Comparison of ENCODE assay signal across 24 mouse cellular contexts in genomic region chr7:117269263-117269897, GRCm38 (mm10).
DNase-seq lines count a peak whose midpoint lies in the region; ATAC-seq and TF ChIP-seq lines count a peak whose summit lies in the region.
"Had no signal": no experiment of that assay in that cellular context is flagged by ENCODE, and none has a peak within 500 bp of the region (broad histone marks: within the 10 kb centered on the region; RNA-seq: fewer than 3 reads in every experiment).

No protein-coding gene starts in this region.

- 0 out of 2 replicates have a peak overlapping the region, but pooled peaks have one; percentile 3 for H3K27ac ChIP-seq in forebrain, embryonic 15.5 days (replicated peaks)
- no peak overlapping the region for H3K27ac ChIP-seq in forebrain, embryonic 11.5 days (ENCODE audit: low read depth, low read length)
- H3K27ac ChIP-seq in midbrain, embryonic 14.5 days (replicated peaks; ENCODE audit: low read depth, low read length): no peak overlapping the region
- H3K27ac ChIP-seq in midbrain, embryonic 11.5 days (ENCODE audit: low read depth, low read length): no peak overlapping the region
- 0 out of 2 replicates have a peak overlapping the region, but pooled peaks have one; percentile 9 for H3K27ac ChIP-seq in forebrain, postnatal 0 days (ENCODE audit: low read depth, low read length)
- H3K27ac ChIP-seq: embryonic facial prominence, embryonic 13.5 days; left cerebral cortex, adult 2 months; limb, embryonic 12.5 days; liver, embryonic 15.5 days; stomach, postnatal 0 days had no signal

- 45% methylated on average over 10 of the region's 10 CpGs for WGBS in forebrain, embryonic 15.5 days
- 83% methylated on average over 10 of the region's 10 CpGs for WGBS in forebrain, embryonic 11.5 days
- WGBS in midbrain, embryonic 14.5 days: 75% methylated on average over 10 of the region's 10 CpGs
- WGBS in midbrain, embryonic 11.5 days: 89% methylated on average over 10 of the region's 10 CpGs
- 37% methylated on average over 10 of the region's 10 CpGs for WGBS in forebrain, postnatal 0 days

- no peaks in the 10 kb centered on the region for H3K36me3 ChIP-seq in forebrain, embryonic 15.5 days
- no peaks in the 10 kb centered on the region for H3K36me3 ChIP-seq in forebrain, embryonic 11.5 days (ENCODE audit: control insufficient read depth, insufficient read depth, low read length)
- H3K36me3 ChIP-seq in midbrain, embryonic 14.5 days (ENCODE audit: control insufficient read depth, insufficient read depth, low read length): no peaks in the 10 kb centered on the region
- H3K36me3 ChIP-seq in midbrain, embryonic 11.5 days (ENCODE audit: control insufficient read depth, insufficient read depth, low read length): no peaks in the 10 kb centered on the region
- no peaks in the 10 kb centered on the region for H3K36me3 ChIP-seq in forebrain, postnatal 0 days (ENCODE audit: insufficient read depth)
- H3K36me3 ChIP-seq: embryonic facial prominence, embryonic 13.5 days; limb, embryonic 12.5 days; liver, embryonic 15.5 days had no signal

- no peak for DNase-seq in forebrain, embryonic 11.5 days (ENCODE audit: low spot score)
- DNase-seq in midbrain, embryonic 14.5 days: peak; percentile 40
- no peak for DNase-seq in midbrain, embryonic 11.5 days (ENCODE audit: low spot score, missing footprints)
- DNase-seq in forebrain, postnatal 0 days: peak; percentile 44
- no peak for DNase-seq in c-Kit-positive CD71-positive TER-119-positive erythroid progenitor cells, embryonic 14.5 days (ENCODE audit: low spot score)
- no peak for DNase-seq in heart, postnatal 14 days
- DNase-seq: adrenal gland, postnatal 14 days; cerebellum, adult 18-20 months; cerebellum, postnatal 10 days; gastrocnemius, postnatal 14 days; kidney, postnatal 14 days; lung, embryonic 14.5 days; lung, postnatal 14 days; right cerebral cortex, postnatal 4 days; thymus, adult 18-20 months; thymus, postnatal 36 days had no signal

- H3K4me2 ChIP-seq in forebrain, embryonic 15.5 days (replicated peaks): no peak overlapping the region
- H3K4me2 ChIP-seq in forebrain, embryonic 11.5 days (ENCODE audit: low read depth, low read length, severe bottlenecking): no peak overlapping the region
- no peak overlapping the region for H3K4me2 ChIP-seq in midbrain, embryonic 14.5 days (ENCODE audit: low read length)
- H3K4me2 ChIP-seq in midbrain, embryonic 11.5 days: no peak overlapping the region
- H3K4me2 ChIP-seq in forebrain, postnatal 0 days (ENCODE audit: low read depth): no peak overlapping the region
- H3K4me2 ChIP-seq: embryonic facial prominence, embryonic 13.5 days; limb, embryonic 12.5 days; liver, embryonic 15.5 days; lung, embryonic 14.5 days had no signal

- TF ChIP-seq CTCF in forebrain, postnatal 0 days (IDR thresholded peaks at IDR 0.05; ENCODE audit: low read depth): no peak

- peaks cover 14% of the 10 kb centered on the region for H3K4me1 ChIP-seq in forebrain, embryonic 15.5 days
- no peaks in the 10 kb centered on the region for H3K4me1 ChIP-seq in forebrain, embryonic 11.5 days (replicated peaks; ENCODE audit: control insufficient read depth, insufficient read depth, low read length)
- H3K4me1 ChIP-seq in midbrain, embryonic 14.5 days (ENCODE audit: control insufficient read depth, insufficient read depth, low read length): no peaks in the 10 kb centered on the region
- no peaks in the 10 kb centered on the region for H3K4me1 ChIP-seq in midbrain, embryonic 11.5 days (ENCODE audit: control insufficient read depth, insufficient read depth, low read length)
- 0 out of 2 replicates have a peak, but pooled peaks cover 3% of the 10 kb centered on the region for H3K4me1 ChIP-seq in forebrain, postnatal 0 days (ENCODE audit: insufficient read depth)
- H3K4me1 ChIP-seq: embryonic facial prominence, embryonic 13.5 days; limb, embryonic 12.5 days; liver, embryonic 15.5 days had no signal

- H3K9ac ChIP-seq in forebrain, embryonic 15.5 days (replicated peaks): no peak overlapping the region
- H3K9ac ChIP-seq in forebrain, embryonic 11.5 days (ENCODE audit: low read length): no peak overlapping the region
- no peak overlapping the region for H3K9ac ChIP-seq in midbrain, embryonic 14.5 days (replicated peaks; ENCODE audit: low read length)
- H3K9ac ChIP-seq in midbrain, embryonic 11.5 days (ENCODE audit: low read length): no peak overlapping the region
- no peak overlapping the region for H3K9ac ChIP-seq in forebrain, postnatal 0 days
- H3K9ac ChIP-seq: embryonic facial prominence, embryonic 13.5 days; limb, embryonic 12.5 days; liver, embryonic 15.5 days; lung, embryonic 14.5 days had no signal

- intact Hi-C loops in heart, postnatal 14 days (cut with DNase I): no loop called here

- no peaks in the 10 kb centered on the region for H3K27me3 ChIP-seq in forebrain, embryonic 15.5 days
- H3K27me3 ChIP-seq in forebrain, embryonic 11.5 days (ENCODE audit: control insufficient read depth, insufficient read depth, low read length): no peaks in the 10 kb centered on the region
- H3K27me3 ChIP-seq in midbrain, embryonic 14.5 days (ENCODE audit: control insufficient read depth, insufficient read depth, low read length): no peaks in the 10 kb centered on the region
- H3K27me3 ChIP-seq in midbrain, embryonic 11.5 days (ENCODE audit: control insufficient read depth, insufficient read depth, low read length): no peaks in the 10 kb centered on the region
- H3K27me3 ChIP-seq in forebrain, postnatal 0 days (ENCODE audit: insufficient read depth, low read length): no peaks in the 10 kb centered on the region
- H3K27me3 ChIP-seq: embryonic facial prominence, embryonic 13.5 days; liver, embryonic 15.5 days; Patski had no signal

- H3K9me3 ChIP-seq in forebrain, embryonic 15.5 days: no peaks in the 10 kb centered on the region
- no peaks in the 10 kb centered on the region for H3K9me3 ChIP-seq in forebrain, embryonic 11.5 days (ENCODE audit: control insufficient read depth, low read length)
- H3K9me3 ChIP-seq in midbrain, embryonic 14.5 days (ENCODE audit: control insufficient read depth, low read length): no peaks in the 10 kb centered on the region
- H3K9me3 ChIP-seq in midbrain, embryonic 11.5 days (ENCODE audit: control insufficient read depth, low read length): no peaks in the 10 kb centered on the region
- no peaks in the 10 kb centered on the region for H3K9me3 ChIP-seq in forebrain, postnatal 0 days (ENCODE audit: low read length)
- H3K9me3 ChIP-seq: embryonic facial prominence, embryonic 13.5 days; limb, embryonic 12.5 days; liver, embryonic 15.5 days had no signal

- ATAC-seq in forebrain, embryonic 15.5 days (replicated peaks): peak; percentile 66; the same call in 1 of the 2 replicates
- no peak for ATAC-seq in forebrain, embryonic 11.5 days (replicated peaks; ENCODE audit: low FRiP score)
- ATAC-seq in midbrain, embryonic 14.5 days (ENCODE audit: low FRiP score, low TSS enrichment): no peak
- ATAC-seq in midbrain, embryonic 11.5 days (ENCODE audit: low FRiP score): no peak
- 0 out of 2 replicates have a peak, but pooled peaks have one; percentile 10 for ATAC-seq in forebrain, postnatal 0 days
- ATAC-seq: intestine, postnatal 0 days; Patski had no signal

- no peak overlapping the region for H3K4me3 ChIP-seq in forebrain, embryonic 15.5 days
- no peak overlapping the region for H3K4me3 ChIP-seq in forebrain, embryonic 11.5 days (ENCODE audit: low read depth, low read length)
- no peak overlapping the region for H3K4me3 ChIP-seq in midbrain, embryonic 14.5 days (replicated peaks; ENCODE audit: low read depth, low read length)
- no peak overlapping the region for H3K4me3 ChIP-seq in midbrain, embryonic 11.5 days (ENCODE audit: low read depth, low read length)
- H3K4me3 ChIP-seq in forebrain, postnatal 0 days (ENCODE audit: low read depth, low read length): no peak overlapping the region
- H3K4me3 ChIP-seq: embryonic facial prominence, embryonic 13.5 days; left cerebral cortex, adult 2 months; limb, embryonic 12.5 days; liver, embryonic 15.5 days had no signal

Comparison
In these comparisons a context has a peak if more than half of its experiments do, and no peak if none do; other contexts are left out.
1. ATAC-seq: peak in forebrain, embryonic 15.5 days (single experiment) and forebrain, postnatal 0 days (single experiment); none in forebrain, embryonic 11.5 days (single experiment), midbrain, embryonic 14.5 days (single experiment) and midbrain, embryonic 11.5 days (single experiment).
2. H3K27ac ChIP-seq: peak in forebrain, embryonic 15.5 days (single experiment) and forebrain, postnatal 0 days (single experiment); none in forebrain, embryonic 11.5 days (single experiment), midbrain, embryonic 14.5 days (single experiment) and midbrain, embryonic 11.5 days (single experiment).
3. DNase-seq: peak in midbrain, embryonic 14.5 days (single experiment) and forebrain, postnatal 0 days (single experiment); none in forebrain, embryonic 11.5 days (single experiment), midbrain, embryonic 11.5 days (single experiment), c-Kit-positive CD71-positive TER-119-positive erythroid progenitor cells, embryonic 14.5 days (single experiment) and heart, postnatal 14 days (0 of 2).